In genomic region chr1:168325786-168326185, GRCm38 (mm10) we compare ENCODE assay signal across 13 mouse cellular contexts.
A peak's percentile ranks its signal among the peaks of the same experiment; 100 is the strongest.
DNase-seq lines count a peak whose midpoint lies in the region; ATAC-seq lines count a peak whose summit lies in the region.
"Had no signal": no experiment of that assay in that cellular context is flagged by ENCODE, and none has a peak within 500 bp of the region (broad histone marks: within the 10 kb centered on the region; RNA-seq: fewer than 3 reads in every experiment).

No protein-coding gene starts in this region.

- H3K4me2 ChIP-seq in heart, embryonic 15.5 days, result no peak overlapping the region
- H3K4me2 ChIP-seq in embryonic facial prominence, embryonic 13.5 days, result 0 out of 2 replicates have a peak overlapping the region, but pooled peaks have one; percentile 16
- H3K4me2 ChIP-seq in midbrain, embryonic 14.5 days (ENCODE audit: low read length), result no peak overlapping the region

- no peaks in the 10 kb centered on the region for H3K36me3 ChIP-seq in heart, embryonic 15.5 days
- no peaks in the 10 kb centered on the region for H3K36me3 ChIP-seq in embryonic facial prominence, embryonic 13.5 days
- H3K36me3 ChIP-seq in hindbrain, embryonic 10.5 days, result peaks cover 3% of the 10 kb centered on the region; the same call in 1 of the 2 replicates
- H3K36me3 ChIP-seq in midbrain, embryonic 14.5 days (ENCODE audit: control insufficient read depth, insufficient read depth, low read length), result no peaks in the 10 kb centered on the region

- H3K27me3 ChIP-seq in heart, embryonic 15.5 days, result no peaks in the 10 kb centered on the region
- H3K27me3 ChIP-seq in embryonic facial prominence, embryonic 13.5 days, result no peaks in the 10 kb centered on the region
- H3K27me3 ChIP-seq in hindbrain, embryonic 10.5 days (ENCODE audit: insufficient read depth, poor library complexity, severe bottlenecking), result no peaks in the 10 kb centered on the region
- H3K27me3 ChIP-seq in midbrain, embryonic 14.5 days (ENCODE audit: control insufficient read depth, insufficient read depth, low read length), result no peaks in the 10 kb centered on the region
- H3K27me3 ChIP-seq: Patski had no signal

- 57% methylated on average over 4 of the region's 4 CpGs for WGBS in heart, embryonic 15.5 days
- WGBS in embryonic facial prominence, embryonic 13.5 days, result 50% methylated on average over 4 of the region's 4 CpGs
- 65% methylated on average over 4 of the region's 4 CpGs for WGBS in hindbrain, embryonic 10.5 days
- 28% methylated on average over 4 of the region's 4 CpGs for WGBS in midbrain, embryonic 14.5 days

- H3K27ac ChIP-seq in heart, embryonic 15.5 days, result peak overlapping the region; percentile 27; the same call in 1 of the 2 replicates
- H3K27ac ChIP-seq in embryonic facial prominence, embryonic 13.5 days, result peak overlapping the region; percentile 66; the same call in 1 of the 2 replicates
- H3K27ac ChIP-seq in hindbrain, embryonic 10.5 days, result peak overlapping the region; percentile 75
- H3K27ac ChIP-seq in midbrain, embryonic 14.5 days (replicated peaks; ENCODE audit: low read depth, low read length), result peak overlapping the region; percentile 73

- H3K9ac ChIP-seq in heart, embryonic 15.5 days, result no peak overlapping the region
- no peak overlapping the region for H3K9ac ChIP-seq in embryonic facial prominence, embryonic 13.5 days
- no peak overlapping the region for H3K9ac ChIP-seq in midbrain, embryonic 14.5 days (replicated peaks; ENCODE audit: low read length)

- DNase-seq in heart, adult 8-10 months (ENCODE audit: low spot score), result no peak
- no peak for DNase-seq in hindbrain, embryonic 10.5 days (ENCODE audit: low spot score)
- no peak for DNase-seq in midbrain, embryonic 14.5 days
- no peak for DNase-seq in lung, postnatal 14 days
- no peak for DNase-seq in cerebellum, postnatal 25 days
- no peak for DNase-seq in kidney, adult 8-10 months
- DNase-seq: adrenal gland, postnatal 10 days; cerebellum, adult 2 months; kidney, postnatal 10 days; lung, adult 18-20 months had no signal

- no peak for ATAC-seq in heart, embryonic 15.5 days (replicated peaks; ENCODE audit: insufficient number of reproducible peaks, insufficient read depth, low FRiP score, low read depth)
- no peak for ATAC-seq in embryonic facial prominence, embryonic 13.5 days (ENCODE audit: insufficient number of reproducible peaks, insufficient read depth, low FRiP score, low TSS enrichment, low read depth)
- ATAC-seq in midbrain, embryonic 14.5 days (ENCODE audit: low FRiP score, low TSS enrichment), result no peak
- ATAC-seq: Patski had no signal

- no peak overlapping the region for H3K4me3 ChIP-seq in heart, embryonic 15.5 days
- H3K4me3 ChIP-seq in embryonic facial prominence, embryonic 13.5 days, result no peak overlapping the region
- no peak overlapping the region for H3K4me3 ChIP-seq in hindbrain, embryonic 10.5 days
- H3K4me3 ChIP-seq in midbrain, embryonic 14.5 days (replicated peaks; ENCODE audit: low read depth, low read length), result no peak overlapping the region

- H3K4me1 ChIP-seq in heart, embryonic 15.5 days (replicated peaks), result peaks cover 46% of the 10 kb centered on the region
- peaks cover 57% of the 10 kb centered on the region for H3K4me1 ChIP-seq in embryonic facial prominence, embryonic 13.5 days
- peaks cover 73% of the 10 kb centered on the region for H3K4me1 ChIP-seq in hindbrain, embryonic 10.5 days (replicated peaks)
- peaks cover 70% of the 10 kb centered on the region for H3K4me1 ChIP-seq in midbrain, embryonic 14.5 days (ENCODE audit: control insufficient read depth, insufficient read depth, low read length)

- H3K9me3 ChIP-seq in heart, embryonic 15.5 days (replicated peaks), result no peaks in the 10 kb centered on the region
- H3K9me3 ChIP-seq in embryonic facial prominence, embryonic 13.5 days, result no peaks in the 10 kb centered on the region
- H3K9me3 ChIP-seq in hindbrain, embryonic 10.5 days, result no peaks in the 10 kb centered on the region
- H3K9me3 ChIP-seq in midbrain, embryonic 14.5 days (ENCODE audit: control insufficient read depth, low read length), result no peaks in the 10 kb centered on the region
